Mouse (Mus musculus) MEL (cell line): ENCODE measurements around the gene Cxcr5. TPM values are rescaled to one million over a fixed set of nuclear protein-coding genes. Genes with fewer than 3 reads are reported as not detected.
A peak's percentile ranks its signal among the peaks of the same experiment; 100 is the strongest.

ENCODE experiments used
- DNase-seq: peaks from one replicate; pipeline ENCODE4 v3.0.0; 2011; ENCODE audit warnings: low read depth, low spot score
- H3K27ac ChIP-seq: 2 replicates; pipeline ENCODE4 v1.5.1; 2012; ENCODE audit warnings: low read depth, mild to moderate bottlenecking, control low read depth, low read length, moderate library complexity; ENCODE audit not compliant: control insufficient read depth
- H3K27me3 ChIP-seq, 2 experiments: fragments of 150-350 bp in 1 of 2; sonication (generic) in 1 of 2; 2 replicates each; pipeline ENCODE4 v1.6.1; 2012; ENCODE audit warnings: low read length in 2 of 2, mild to moderate bottlenecking in 2 of 2, improper control_type of control experiment in 1 of 2, moderate library complexity in 1 of 2; ENCODE audit not compliant: insufficient read depth in 2 of 2, control insufficient read depth in 1 of 2
- H3K36me3 ChIP-seq, 2 experiments: 2 replicates each; pipeline ENCODE4 v1.6.1; 2012 to 2014; ENCODE audit warnings: low read length in 2 of 2, improper control_type of control experiment in 1 of 2, inconsistent platforms in 1 of 2, mild to moderate bottlenecking in 1 of 2; ENCODE audit not compliant: insufficient read depth in 2 of 2, control insufficient read depth in 1 of 2
- H3K4me1 ChIP-seq, 2 experiments: fragments of 150-350 bp in 1 of 2; sonication (generic) in 1 of 2; 2 replicates each; pipeline ENCODE4 v1.6.1; 2012; ENCODE audit warnings: low read length in 2 of 2, improper control_type of control experiment in 1 of 2, mild to moderate bottlenecking in 1 of 2; ENCODE audit not compliant: insufficient read depth in 2 of 2, control insufficient read depth in 1 of 2
- H3K4me3 ChIP-seq, 2 experiments: fragments of 150-350 bp in 1 of 2; sonication (generic) in 1 of 2; 2 replicates each; pipeline ENCODE4 v1.5.1; 2012; ENCODE audit warnings: low read depth in 2 of 2, low read length in 2 of 2, mild to moderate bottlenecking in 2 of 2, moderate library complexity in 2 of 2, control low read depth in 1 of 2, improper control_type of control experiment in 1 of 2; ENCODE audit not compliant: control insufficient read depth in 1 of 2, insufficient read depth in 1 of 2
- H3K79me2 ChIP-seq: 2 replicates; pipeline ENCODE4 v1.6.1; 2012; ENCODE audit warnings: mild to moderate bottlenecking, low read length, moderate library complexity; ENCODE audit not compliant: control insufficient read depth, poor library complexity, insufficient read depth
- H3K9ac ChIP-seq: 2 replicates; pipeline ENCODE4 v1.6.1; 2012; ENCODE audit warnings: low read depth, mild to moderate bottlenecking, control low read depth, low read length, moderate library complexity; ENCODE audit not compliant: control insufficient read depth, poor library complexity, severe bottlenecking
- H3K9me3 ChIP-seq: fragments of 150-350 bp; sonication (generic); replicated peaks from 2 replicates; pipeline ENCODE4 v1.6.1; 2012; ENCODE audit warnings: mild to moderate bottlenecking, low read length, improper control_type of control experiment, moderate library complexity; ENCODE audit not compliant: insufficient read depth
- BHLHE40 ChIP-seq: IDR thresholded peaks from 2 replicates; pipeline ENCODE4 v1.6.1; 2012; ENCODE audit warnings: low read depth, mild to moderate bottlenecking, inconsistent platforms, low read length, improper control_type of control experiment, borderline replicate concordance
- CTCF ChIP-seq, 3 experiments: IDR thresholded peaks in 2 of 3; conservative IDR thresholded peaks in 1 of 3; 2 replicates each; pipeline ENCODE4 v1.5.1; 2011 to 2012; ENCODE audit warnings: low read length in 3 of 3, low read depth in 2 of 3, mild to moderate bottlenecking in 2 of 3, improper control_type of control experiment in 1 of 3, inconsistent platforms in 1 of 3, mixed read lengths in 1 of 3, moderate library complexity in 1 of 3; ENCODE audit not compliant: control insufficient read depth in 1 of 3, insufficient read depth in 1 of 3, poor library complexity in 1 of 3, severe bottlenecking in 1 of 3
- ELF1 ChIP-seq: IDR thresholded peaks from 2 replicates; pipeline ENCODE4 v1.6.1; 2014; ENCODE audit warnings: low read depth, mild to moderate bottlenecking, inconsistent platforms, low read length, improper control_type of control experiment, moderate library complexity
- ETS1 ChIP-seq: IDR thresholded peaks from 2 replicates; pipeline ENCODE4 v1.6.1; 2012; ENCODE audit warnings: low read depth, mild to moderate bottlenecking, inconsistent platforms, low read length, improper control_type of control experiment, moderate library complexity
- GABPA ChIP-seq: IDR thresholded peaks from 2 replicates; pipeline ENCODE4 v1.6.1; 2012; ENCODE audit warnings: low read depth, mild to moderate bottlenecking, inconsistent platforms, low read length, improper control_type of control experiment, moderate library complexity
- GATA1 ChIP-seq: IDR thresholded peaks from 2 replicates; pipeline ENCODE4 v1.6.1; 2011; ENCODE audit warnings: low read depth, low read length, improper control_type of control experiment
- JUND ChIP-seq: IDR thresholded peaks from 2 replicates; pipeline ENCODE4 v1.6.1; 2011; ENCODE audit warnings: low read depth, mild to moderate bottlenecking, improper control_type of control experiment, low read length
- MAFK ChIP-seq: IDR thresholded peaks from 2 replicates; pipeline ENCODE4 v1.6.1; 2011; ENCODE audit warnings: low read depth, mild to moderate bottlenecking, low read length, improper control_type of control experiment, borderline replicate concordance
- MEF2A ChIP-seq: IDR thresholded peaks from 2 replicates; pipeline ENCODE4 v1.6.1; 2014; ENCODE audit warnings: low read depth, mild to moderate bottlenecking, inconsistent platforms, low read length, improper control_type of control experiment; ENCODE audit not compliant: poor library complexity, insufficient replicate concordance, severe bottlenecking; ENCODE audit errors: extremely low read depth
- NELFE ChIP-seq: IDR thresholded peaks from 2 replicates; pipeline ENCODE4 v1.6.1; 2011; ENCODE audit warnings: low read depth, low read length, improper control_type of control experiment
- NRF1 ChIP-seq: IDR thresholded peaks from 2 replicates; pipeline ENCODE4 v1.6.1; 2014; ENCODE audit warnings: low read depth, mild to moderate bottlenecking, inconsistent platforms, low read length, improper control_type of control experiment, moderate library complexity; ENCODE audit not compliant: poor library complexity, insufficient read depth, severe bottlenecking
- POLR2A ChIP-seq, 2 experiments: IDR thresholded peaks; 2 replicates each; pipeline ENCODE4 v1.6.1; 2011 to 2012; ENCODE audit warnings: low read length in 2 of 2, mild to moderate bottlenecking in 2 of 2, control low read depth in 1 of 2, improper control_type of control experiment in 1 of 2, low read depth in 1 of 2, moderate library complexity in 1 of 2; ENCODE audit not compliant: control insufficient read depth in 1 of 2, insufficient read depth in 1 of 2, poor library complexity in 1 of 2
- POLR2AphosphoS2 ChIP-seq: IDR thresholded peaks from 2 replicates; pipeline ENCODE4 v1.6.1; 2011; ENCODE audit warnings: low read length, improper control_type of control experiment
- POLR2AphosphoS5 ChIP-seq: IDR thresholded peaks from 2 replicates; pipeline ENCODE4 v1.6.1; 2012; ENCODE audit warnings: low read depth, borderline replicate concordance, mild to moderate bottlenecking, inconsistent platforms, low read length, moderate library complexity, mixed read lengths
- RAD21 ChIP-seq: IDR thresholded peaks from 2 replicates; pipeline ENCODE4 v1.6.1; 2011; ENCODE audit warnings: mild to moderate bottlenecking, low read depth, low read length, improper control_type of control experiment
- SIN3A ChIP-seq: IDR thresholded peaks from 2 replicates; pipeline ENCODE4 v1.6.1; 2012; ENCODE audit warnings: low read length, improper control_type of control experiment, inconsistent platforms
- TAL1 ChIP-seq: IDR thresholded peaks from 2 replicates; pipeline ENCODE4 v1.6.1; 2012; ENCODE audit warnings: mild to moderate bottlenecking, inconsistent platforms, low read length, moderate library complexity, mixed read lengths
- TBP ChIP-seq: IDR thresholded peaks from 2 replicates; pipeline ENCODE4 v1.8.0; 2011; ENCODE audit warnings: low read depth, low read length, improper control_type of control experiment
- TCF12 ChIP-seq: IDR thresholded peaks from 2 replicates; pipeline ENCODE4 v1.6.1; 2014; ENCODE audit warnings: low read depth, mild to moderate bottlenecking, inconsistent platforms, low read length, improper control_type of control experiment, moderate library complexity
- USF2 ChIP-seq, 2 experiments: IDR thresholded peaks; 2 replicates each; pipeline ENCODE4 v1.6.1; 2011 to 2012; ENCODE audit warnings: improper control_type of control experiment in 2 of 2, low read length in 2 of 2, borderline replicate concordance in 1 of 2, inconsistent platforms in 1 of 2, low read depth in 1 of 2, mild to moderate bottlenecking in 1 of 2; ENCODE audit not compliant: insufficient read depth in 1 of 2
- ZC3H11A ChIP-seq: IDR thresholded peaks from 2 replicates; pipeline ENCODE4 v1.6.1; 2012; ENCODE audit warnings: low read depth, mild to moderate bottlenecking, inconsistent platforms, low read length, improper control_type of control experiment
- ZKSCAN1 ChIP-seq: IDR thresholded peaks from 2 replicates; pipeline ENCODE4 v1.6.1; 2012; ENCODE audit warnings: low read depth, mild to moderate bottlenecking, inconsistent platforms, low read length, improper control_type of control experiment, moderate library complexity
- ZMIZ1 ChIP-seq: IDR thresholded peaks from 2 replicates; pipeline ENCODE4 v1.6.1; 2012; ENCODE audit warnings: low read depth, mild to moderate bottlenecking, inconsistent platforms, low read length, improper control_type of control experiment, moderate library complexity
- polyA plus RNA-seq, 2 experiments: library from polyadenylated mRNA; stranded (reverse) in 1 of 2; unstranded in 1 of 2; fragments of >175 nt in 1 of 2; fragments of >200 nt in 1 of 2; gene quantifications; 2 replicates each; pipeline versions ENCODE4 v1.2.1 to v1.2.4; 2012; ENCODE audit warnings: low replicate concordance in 2 of 2, low read depth in 1 of 2; ENCODE audit not compliant: insufficient read length in 2 of 2, insufficient read depth in 1 of 2, missing spikeins in 1 of 2
- total RNA-seq: library from RNA; depleted of rRNA; stranded (reverse); fragments of 300-350 nt; gene quantifications from 2 replicates; pipeline ENCODE4 v1.2.3, GENCODE M21; 2012

Gene Cxcr5
- total and polyA plus RNA-seq, 3 experiments: 0.18 TPM; not detected in 2

GRCm38 (mm10) chr9:44565367-44565766, 3.7 kb upstream of the Cxcr5 start (continued):
- TF ChIP-seq MEF2A (no peak), USF2 (IDR thresholded peaks at IDR 0.05; ENCODE audit: borderline replicate concordance in 1 of 2, insufficient read depth in 1 of 2, low read depth in 1 of 2, low read length in 2 of 2) (no peak), TBP (peak; percentile 87), ZC3H11A (no peak), POLR2AphosphoS5 (no peak; the same call in 1 of the 2 replicates), CTCF (IDR thresholded peaks at IDR 0.05 in 2 of 3, conservative IDR thresholded peaks at IDR 0.05 in 1 of 3; ENCODE audit: control insufficient read depth in 1 of 3, insufficient read depth in 1 of 3, low read depth in 2 of 3, low read length in 3 of 3, poor library complexity in 1 of 3, severe bottlenecking in 1 of 3) (no peak), JUND (no peak), POLR2AphosphoS2 (peak; percentile 71; the same call in 1 of the 2 replicates), NRF1 (no peak)

- Histone ChIP-seq H3K36me3 (peaks cover 0 to 24% of the 10 kb centered on the region in 2 experiments; a peak in 2 of 4 replicates), H3K4me3 (no peak overlapping the region), H3K27ac (no peak overlapping the region), H3K4me1 (peaks cover 28 to 35% of the 10 kb centered on the region in 2 experiments), H3K9ac (no peak overlapping the region), H3K9me3 (no peaks in the 10 kb centered on the region), H3K27me3 (no peaks in the 10 kb centered on the region), H3K79me2 (no peaks in the 10 kb centered on the region)
- DNase-seq: no peak
- TF ChIP-seq MEF2A (no peak), TAL1 (no peak), POLR2A (IDR thresholded peaks at IDR 0.05; ENCODE audit: control insufficient read depth in 1 of 2, insufficient read depth in 1 of 2, low read depth in 1 of 2, low read length in 2 of 2, poor library complexity in 1 of 2) (no peak), ZKSCAN1 (no peak), SIN3A (no peak), RAD21 (no peak), GABPA (no peak), BHLHE40 (no peak), TCF12 (no peak), USF2 (IDR thresholded peaks at IDR 0.05; ENCODE audit: borderline replicate concordance in 1 of 2, insufficient read depth in 1 of 2, low read depth in 1 of 2, low read length in 2 of 2) (no peak), MAFK (no peak), ZMIZ1 (no peak), GATA1 (no peak), NELFE (no peak), ELF1 (no peak), ETS1 (no peak), NRF1 (no peak)
These were observed 1.3 kb upstream of the Cxcr5 start for GRCm38 (mm10) chr9:44562936-44563335.
